Mouse (Mus musculus) neural tube, embryonic 15.5 days (tissue): Measurements from ENCODE around the gene Slc11a2. TPM values are rescaled to one million over a fixed set of nuclear protein-coding genes. Genes with fewer than 3 reads are reported as not detected.

Source experiments
- ATAC-seq: fragments of 200-750 bp; cut with Nextera tagmentation; 2 replicates; pipeline ENCODE4 v1.8.0; 2017; ENCODE audit warnings: mild to moderate bottlenecking, moderate TSS enrichment, moderate library complexity; ENCODE audit not compliant: low FRiP score
- H3K27ac ChIP-seq: fragments of 300-500 bp; sonication (generic); replicated peaks from 2 replicates; pipeline ENCODE4 v1.5.1; 2015; ENCODE audit warnings: mild to moderate bottlenecking, inconsistent platforms
- H3K27me3 ChIP-seq: fragments of 300-500 bp; sonication (generic); replicated peaks from 2 replicates; pipeline ENCODE4 v1.6.1; 2015; ENCODE audit warnings: inconsistent platforms
- H3K36me3 ChIP-seq: fragments of 300-500 bp; sonication (generic); 2 replicates; pipeline ENCODE4 v1.6.1; 2015; ENCODE audit warnings: inconsistent platforms
- H3K4me1 ChIP-seq: fragments of 300-500 bp; sonication (generic); 2 replicates; pipeline ENCODE4 v1.6.1; 2015; ENCODE audit warnings: inconsistent platforms
- H3K4me2 ChIP-seq: fragments of 300-500 bp; sonication (generic); 2 replicates; pipeline ENCODE4 v1.6.1; 2015; ENCODE audit warnings: inconsistent platforms, mild to moderate bottlenecking, moderate library complexity
- H3K4me3 ChIP-seq: fragments of 300-500 bp; sonication (generic); replicated peaks from 2 replicates; pipeline ENCODE4 v1.5.1; 2015; ENCODE audit warnings: mild to moderate bottlenecking, inconsistent platforms
- H3K9ac ChIP-seq: fragments of 300-500 bp; sonication (generic); replicated peaks from 2 replicates; pipeline ENCODE4 v1.6.1; 2015; ENCODE audit warnings: mild to moderate bottlenecking, inconsistent platforms
- H3K9me3 ChIP-seq: fragments of 300-500 bp; sonication (generic); replicated peaks from 2 replicates; pipeline ENCODE4 v1.6.1; 2016; ENCODE audit warnings: inconsistent platforms
- WGBS: fragments of 180-500 bp; shearing (Covaris S2); methylation state at CpG from one replicate; pipeline ENCODE4 v1.1.7; 2015; ENCODE audit warnings: mixed read lengths; 5-methylcytosine and 5-hydroxymethylcytosine counted together
- polyA plus RNA-seq: library from polyadenylated mRNA; unstranded; fragments of >200 nt; fragmentation: Nextera tagmentation; extraction: Ambion mirVana; gene quantifications from 2 replicates; pipeline ENCODE4 v1.2.1, GENCODE M21; 2015

The Slc11a2 gene
- polyA plus RNA-seq, 1 experiment from 2014 or later, result 23.5 TPM

- Histone ChIP-seq H3K9me3 (no peaks in the 10 kb centered on the region), H3K4me1 (peaks cover 9% of the 10 kb centered on the region), H3K36me3 (no peaks in the 10 kb centered on the region), H3K4me3 (no peak overlapping the region), H3K9ac (no peak overlapping the region), H3K4me2 (no peak overlapping the region), H3K27me3 (no peaks in the 10 kb centered on the region), H3K27ac (no peak overlapping the region)
- no peak for ATAC-seq
- WGBS, result 42% methylated on average over 10 of the region's 10 CpGs
These were observed 33.2 kb upstream of the Slc11a2 start for GRCm38 (mm10) chr15:100458055-100458454.

- H3K36me3 ChIP-seq, result no peaks in the 10 kb centered on the region
- H3K4me3 ChIP-seq, result no peak overlapping the region
- 0 out of 2 replicates have a peak overlapping the region, but pooled peaks have one; percentile 23 for H3K27ac ChIP-seq
- H3K4me1 ChIP-seq, result peaks cover 9% of the 10 kb centered on the region
- H3K27me3 ChIP-seq, result no peaks in the 10 kb centered on the region
- H3K9me3 ChIP-seq, result no peaks in the 10 kb centered on the region
- H3K4me2 ChIP-seq, result peak overlapping the region; percentile 17; the same call in 1 of the 2 replicates
- peak; percentile 59; the same call in 1 of the 2 replicates for ATAC-seq
- 9% methylated on average over 17 of the region's 17 CpGs for WGBS
- no peak overlapping the region for H3K9ac ChIP-seq
These were observed 32.5 kb upstream of the Slc11a2 start for GRCm38 (mm10) chr15:100457340-100457739.

GRCm38 (mm10) chr15:100456356-100456991, 31.6 kb upstream of the Slc11a2 start:
- no peaks in the 10 kb centered on the region for H3K9me3 ChIP-seq
- H3K4me1 ChIP-seq, result peaks cover 9% of the 10 kb centered on the region
- no peak overlapping the region for H3K9ac ChIP-seq
- H3K27me3 ChIP-seq, result no peaks in the 10 kb centered on the region
- H3K27ac ChIP-seq, result no peak overlapping the region
- no peak overlapping the region for H3K4me2 ChIP-seq
- no peak for ATAC-seq
- WGBS, result 71% methylated on average over 7 of the region's 7 CpGs
- no peak overlapping the region for H3K4me3 ChIP-seq
- H3K36me3 ChIP-seq, result no peaks in the 10 kb centered on the region

GRCm38 (mm10) chr15:100452486-100452885, 27.6 kb upstream of the Slc11a2 start:
- Histone ChIP-seq H3K4me3 (no peak overlapping the region), H3K27ac (no peak overlapping the region), H3K27me3 (no peaks in the 10 kb centered on the region), H3K36me3 (no peaks in the 10 kb centered on the region), H3K4me1 (peaks cover 4% of the 10 kb centered on the region; the same call in 1 of the 2 replicates), H3K9me3 (no peaks in the 10 kb centered on the region), H3K4me2 (no peak overlapping the region), H3K9ac (no peak overlapping the region)
- no peak for ATAC-seq
- 81% methylated on average over 11 of the region's 11 CpGs for WGBS

GRCm38 (mm10) chr15:100451245-100451644, 26.4 kb upstream of the Slc11a2 start:
- no peak for ATAC-seq
- no peaks in the 10 kb centered on the region for H3K4me1 ChIP-seq
- H3K9me3 ChIP-seq, result no peaks in the 10 kb centered on the region
- no peak overlapping the region for H3K4me3 ChIP-seq
- H3K36me3 ChIP-seq, result no peaks in the 10 kb centered on the region
- no peak overlapping the region; the same call in 1 of the 2 replicates for H3K27ac ChIP-seq
- H3K4me2 ChIP-seq, result no peak overlapping the region
- H3K27me3 ChIP-seq, result no peaks in the 10 kb centered on the region
- no peak overlapping the region for H3K9ac ChIP-seq
- 61% methylated on average over 16 of the region's 16 CpGs for WGBS

GRCm38 (mm10) chr15:100449495-100449894, 24.6 kb upstream of the Slc11a2 start:
- H3K9ac ChIP-seq, result no peak overlapping the region
- no peaks in the 10 kb centered on the region for H3K9me3 ChIP-seq
- no peak for ATAC-seq
- H3K4me2 ChIP-seq, result no peak overlapping the region
- H3K27me3 ChIP-seq, result no peaks in the 10 kb centered on the region
- 89% methylated on average over 3 of the region's 3 CpGs for WGBS
- no peak overlapping the region for H3K4me3 ChIP-seq
- no peaks in the 10 kb centered on the region for H3K36me3 ChIP-seq
- no peak overlapping the region for H3K27ac ChIP-seq
- H3K4me1 ChIP-seq, result no peaks in the 10 kb centered on the region

GRCm38 (mm10) chr15:100448572-100448971, 23.7 kb upstream of the Slc11a2 start:
- no peaks in the 10 kb centered on the region for H3K36me3 ChIP-seq
- H3K27ac ChIP-seq, result no peak overlapping the region
- peaks cover 8% of the 10 kb centered on the region for H3K4me1 ChIP-seq
- no peak overlapping the region for H3K4me3 ChIP-seq
- no peaks in the 10 kb centered on the region for H3K27me3 ChIP-seq
- no peak for ATAC-seq
- no peak overlapping the region for H3K4me2 ChIP-seq
- H3K9me3 ChIP-seq, result no peaks in the 10 kb centered on the region
- WGBS, result 70% methylated on average over 4 of the region's 4 CpGs
- H3K9ac ChIP-seq, result no peak overlapping the region

GRCm38 (mm10) chr15:100446887-100447286, 22.0 kb upstream of the Slc11a2 start:
- ATAC-seq, result no peak
- Histone ChIP-seq H3K9ac (no peak overlapping the region), H3K36me3 (no peaks in the 10 kb centered on the region), H3K4me2 (no peak overlapping the region), H3K27ac (no peak overlapping the region), H3K4me1 (peaks cover 15% of the 10 kb centered on the region), H3K27me3 (no peaks in the 10 kb centered on the region), H3K9me3 (no peaks in the 10 kb centered on the region), H3K4me3 (no peak overlapping the region)
- WGBS, result 83% methylated on average over 2 of the region's 2 CpGs

- peaks cover 15% of the 10 kb centered on the region for H3K4me1 ChIP-seq
- WGBS, result 6% methylated on average over 19 of the region's 31 CpGs
- H3K9ac ChIP-seq, result peak overlapping the region; percentile 56
- no peaks in the 10 kb centered on the region for H3K27me3 ChIP-seq
- H3K27ac ChIP-seq, result peak overlapping the region; percentile 87
- no peaks in the 10 kb centered on the region for H3K9me3 ChIP-seq
- H3K4me2 ChIP-seq, result peak overlapping the region; percentile 69
- ATAC-seq, result peak; percentile 98
- H3K4me3 ChIP-seq, result peak overlapping the region; percentile 45
- H3K36me3 ChIP-seq, result no peaks in the 10 kb centered on the region
These were observed 18.5 kb upstream of the Slc11a2 start for GRCm38 (mm10) chr15:100443126-100443922.

- no peak overlapping the region for H3K4me3 ChIP-seq
- H3K9me3 ChIP-seq, result no peaks in the 10 kb centered on the region
- H3K9ac ChIP-seq, result no peak overlapping the region
- no peaks in the 10 kb centered on the region for H3K36me3 ChIP-seq
- WGBS, result 68% methylated on average over 10 of the region's 10 CpGs
- H3K4me1 ChIP-seq, result no peaks in the 10 kb centered on the region
- no peaks in the 10 kb centered on the region for H3K27me3 ChIP-seq
- ATAC-seq, result no peak
- no peak overlapping the region for H3K27ac ChIP-seq
- H3K4me2 ChIP-seq, result no peak overlapping the region
These were observed 11.6 kb upstream of the Slc11a2 start for GRCm38 (mm10) chr15:100436518-100436917.

- WGBS, result 91% methylated on average over 4 of the region's 4 CpGs
- no peaks in the 10 kb centered on the region for H3K4me1 ChIP-seq
- no peak overlapping the region for H3K27ac ChIP-seq
- no peak overlapping the region for H3K4me3 ChIP-seq
- no peaks in the 10 kb centered on the region for H3K9me3 ChIP-seq
- no peaks in the 10 kb centered on the region for H3K36me3 ChIP-seq
- H3K27me3 ChIP-seq, result no peaks in the 10 kb centered on the region
- no peak for ATAC-seq
- H3K4me2 ChIP-seq, result no peak overlapping the region
- no peak overlapping the region for H3K9ac ChIP-seq
These were observed 11.2 kb upstream of the Slc11a2 start for GRCm38 (mm10) chr15:100436112-100436511.

GRCm38 (mm10) chr15:100433234-100433633, 8.4 kb upstream of the Slc11a2 start:
- Histone ChIP-seq H3K9me3 (no peaks in the 10 kb centered on the region), H3K4me2 (no peak overlapping the region), H3K36me3 (no peaks in the 10 kb centered on the region), H3K4me3 (no peak overlapping the region), H3K4me1 (no peaks in the 10 kb centered on the region), H3K27me3 (no peaks in the 10 kb centered on the region), H3K27ac (no peak overlapping the region), H3K9ac (no peak overlapping the region)
- WGBS, result 77% methylated on average over 4 of the region's 4 CpGs
- ATAC-seq, result no peak
